Mouse (Mus musculus) gastrocnemius, postnatal 36 days (tissue): ENCODE measurements around the gene Zbed4. TPM values are rescaled to one million over a fixed set of nuclear protein-coding genes. Genes with fewer than 3 reads are reported as not detected.
"Not testable (repeated sequence)": the region's sequence is repeated elsewhere in the genome, so short reads cannot be mapped to it uniquely, and the experiment has no call there.

Experiments used
- DNase-seq, 2 experiments: peaks; one replicate each; pipeline ENCODE4 v3.0.0; 2022
- intact Hi-C: fragments of 180-260 bp; cut with DNase I; formaldehyde crosslinking; loops from one replicate; pipeline ENCODE4 v1.15.1; 2025
- total RNA-seq, 2 experiments: library from RNA; stranded (reverse); gene quantifications; 2 replicates each; pipeline ENCODE4 v1.2.3; 2021

The Zbed4 gene
- total RNA-seq, 2 experiments from 2014 or later = 10.7 to 11.1 TPM

GRCm38 (mm10) chr15:88799950-88800371 is 48.5 kb downstream of the Zbed4 start:
- DNase-seq = no peak
- intact Hi-C loops = no loop called here

GRCm38 (mm10) chr15:88800921-88801354 is 49.5 kb downstream of the Zbed4 start:
- no peak for DNase-seq
- intact Hi-C loops = no loop called here

GRCm38 (mm10) chr15:88801903-88802302 is 50.4 kb downstream of the Zbed4 start:
- no peak for DNase-seq

GRCm38 (mm10) chr15:88802348-88802747 is 50.9 kb downstream of the Zbed4 start:
- DNase-seq = no peak
- intact Hi-C loops = no loop called here

More at GRCm38 (mm10) chr15:88801903-88802302, 50.4 kb downstream of the Zbed4 start:
- intact Hi-C loops = no loop called here

- intact Hi-C loops = no loop called here
These were observed 56.7 kb downstream of the Zbed4 start for GRCm38 (mm10) chr15:88808121-88808520.

GRCm38 (mm10) chr15:88810369-88810768 is 58.9 kb downstream of the Zbed4 start:
- peak in 1 of 2 experiments; percentile 3 for DNase-seq
- intact Hi-C loops = loop anchor here (10.0 kb wide), 1 partner anchor 56 kb away; the partner anchor contains the start of gene Zbed4

More at GRCm38 (mm10) chr15:88808121-88808520, 56.7 kb downstream of the Zbed4 start:
- peak in 1 of 2 experiments; percentile 9 for DNase-seq

GRCm38 (mm10) chr15:88813262-88813661 is 61.8 kb downstream of the Zbed4 start:
- intact Hi-C loops = loop anchor here (10.0 kb wide), 1 partner anchor 58 kb away; the partner anchor contains the start of gene Zbed4

GRCm38 (mm10) chr15:88813873-88814272 is 62.4 kb downstream of the Zbed4 start:
- intact Hi-C loops = loop anchor here (10.0 kb wide), 1 partner anchor 59 kb away; the partner anchor contains the start of gene Zbed4
- DNase-seq = not testable (repeated sequence)

More at GRCm38 (mm10) chr15:88813262-88813661, 61.8 kb downstream of the Zbed4 start:
- DNase-seq = peak in 1 of 2 experiments; percentile 2

GRCm38 (mm10) chr15:88814411-88815047 is 63.1 kb downstream of the Zbed4 start:
- DNase-seq = no peak
- intact Hi-C loops = loop anchor here (10.0 kb wide), 1 partner anchor 60 kb away; the partner anchor contains the start of gene Zbed4

- no peak for DNase-seq
- intact Hi-C loops = loop anchor here (10.0 kb wide), 1 partner anchor 60 kb away; the partner anchor contains the start of gene Zbed4
These were observed 63.8 kb downstream of the Zbed4 start for GRCm38 (mm10) chr15:88815196-88815700.

GRCm38 (mm10) chr15:88819026-88819905 is 67.8 kb downstream of the Zbed4 start, which contains the start of the genes Alg12 and Creld2:
Alg12 (minus strand) TSS chr15:88819318.
Creld2 (plus strand) TSS chr15:88819646.
- intact Hi-C loops = loop anchor here (10.0 kb wide), 1 partner anchor 64 kb away; the partner anchor contains the start of gene Zbed4
- peak; percentile 98 to 99 for DNase-seq

- no peak for DNase-seq
- intact Hi-C loops = loop anchor here (10.0 kb wide), 1 partner anchor 65 kb away; the partner anchor contains the start of gene Zbed4
These were observed 68.4 kb downstream of the Zbed4 start for GRCm38 (mm10) chr15:88819906-88820303.

GRCm38 (mm10) chr15:88821403-88821802 is 69.9 kb downstream of the Zbed4 start:
- intact Hi-C loops = no loop called here
- DNase-seq = no peak

- DNase-seq = no peak
- intact Hi-C loops = no loop called here
These were observed 71.1 kb downstream of the Zbed4 start for GRCm38 (mm10) chr15:88822513-88822912.

- intact Hi-C loops = no loop called here
- DNase-seq = no peak
These were observed 71.9 kb downstream of the Zbed4 start for GRCm38 (mm10) chr15:88823376-88823775.

GRCm38 (mm10) chr15:88827466-88827865 is 76.0 kb downstream of the Zbed4 start:
- intact Hi-C loops = loop anchor here (5.0 kb wide), 1 partner anchor 250 kb away; the partner anchor contains the start of gene Trabd
- no peak for DNase-seq

- peak; percentile 56 to 61 for DNase-seq
- intact Hi-C loops = loop anchor here (1.0 to 5.0 kb wide), 3 partner anchors 48 to 249 kb away; partner anchors contain the start of gene Trabd
These were observed 76.7 kb downstream of the Zbed4 start for GRCm38 (mm10) chr15:88827991-88828799.

GRCm38 (mm10) chr15:88828800-88829705 is 77.6 kb downstream of the Zbed4 start:
- intact Hi-C loops = loop anchor here (1.0 to 5.0 kb wide), 3 partner anchors 47 to 248 kb away; partner anchors contain the start of gene Trabd
- peak; percentile 86 to 88 for DNase-seq
